Mouse (Mus musculus) naive thymus-derived CD4-positive, alpha-beta T cell, adult 2 months (primary cell): ENCODE results near the gene Mt4.
"Not testable (repeated sequence)": the region's sequence is repeated elsewhere in the genome, so short reads cannot be mapped to it uniquely, and the experiment has no call there.

Experiments
- DNase-seq: peaks from one replicate; pipeline ENCODE4 v3.0.0-alpha.2; 2011; ENCODE audit warnings: low read depth

Gene Mt4

GRCm38 (mm10) chr8:94134601-94135000, 2.4 kb upstream of the Mt4 start:
- not testable (repeated sequence) for DNase-seq

- DNase-seq = no peak
These were observed 1.4 kb upstream of the Mt4 start for GRCm38 (mm10) chr8:94135556-94135955.

GRCm38 (mm10) chr8:94136192-94136591, 805 bp upstream of the Mt4 start:
- DNase-seq = no peak

- DNase-seq = no peak
These were observed 3.3 kb downstream of the Mt4 start for GRCm38 (mm10) chr8:94140266-94140795.

GRCm38 (mm10) chr8:94148236-94148635, 11.2 kb downstream of the Mt4 start:
- DNase-seq = no peak

GRCm38 (mm10) chr8:94150925-94151324, 13.9 kb downstream of the Mt4 start:
- DNase-seq = no peak

GRCm38 (mm10) chr8:94152513-94153300, 15.7 kb downstream of the Mt4 start, which contains the start of gene Mt3:
TSS of gene Mt3 (plus strand) at chr8:94152607.
- DNase-seq = no peak

- DNase-seq = no peak
These were observed 16.5 kb downstream of the Mt4 start for GRCm38 (mm10) chr8:94153451-94153850.

- no peak for DNase-seq
These were observed 17.5 kb downstream of the Mt4 start for GRCm38 (mm10) chr8:94154537-94154936.

- no peak for DNase-seq
These were observed 19.1 kb downstream of the Mt4 start for GRCm38 (mm10) chr8:94156092-94156491.

- not testable (repeated sequence) for DNase-seq
These were observed 28.8 kb downstream of the Mt4 start for GRCm38 (mm10) chr8:94165772-94166171.

- peak; percentile 85 for DNase-seq
These were observed 30.2 kb downstream of the Mt4 start for GRCm38 (mm10) chr8:94167244-94167643.

- DNase-seq = no peak
These were observed 32.5 kb downstream of the Mt4 start for GRCm38 (mm10) chr8:94169547-94169946.

GRCm38 (mm10) chr8:94171321-94171755, 34.3 kb downstream of the Mt4 start:
- DNase-seq = no peak

- DNase-seq = no peak
These were observed 35.2 kb downstream of the Mt4 start, which contains the start of gene Mt2 for GRCm38 (mm10) chr8:94172075-94172808. TSS of gene Mt2 (plus strand) at chr8:94172664.

GRCm38 (mm10) chr8:94172809-94173732, 36.1 kb downstream of the Mt4 start:
- no peak for DNase-seq

GRCm38 (mm10) chr8:94173848-94174403, 36.9 kb downstream of the Mt4 start:
- DNase-seq = no peak

- no peak for DNase-seq
These were observed 37.7 kb downstream of the Mt4 start for GRCm38 (mm10) chr8:94174619-94175213.

GRCm38 (mm10) chr8:94177716-94178390, 40.9 kb downstream of the Mt4 start:
- DNase-seq = no peak
